24 mouse cellular contexts compared by ENCODE assay signal in genomic region chr5:137826421-137826820, GRCm38 (mm10). TPM values are rescaled to one million over a fixed set of nuclear protein-coding genes. Genes with fewer than 3 reads are reported as not detected.
"Had no signal": no experiment of that assay in that cellular context is flagged by ENCODE, and none has a peak within 500 bp of the region (broad histone marks: within the 10 kb centered on the region; RNA-seq: fewer than 3 reads in every experiment).

No protein-coding gene starts in this region.

- H3K36me3 ChIP-seq: kidney, embryonic 15.5 days; liver, embryonic 13.5 days; midbrain, embryonic 12.5 days; neural tube, embryonic 13.5 days; stomach, embryonic 15.5 days had no signal

- H3K4me3 ChIP-seq: kidney, embryonic 15.5 days; left cerebral cortex, adult 2 months; liver, embryonic 13.5 days; midbrain, embryonic 12.5 days; myocyte; neural tube, embryonic 13.5 days; stomach, embryonic 15.5 days had no signal

- H3K27me3 ChIP-seq: kidney, embryonic 15.5 days; liver, embryonic 13.5 days; midbrain, embryonic 12.5 days; neural tube, embryonic 13.5 days; stomach, embryonic 15.5 days had no signal

- H3K27ac ChIP-seq: kidney, embryonic 15.5 days; left cerebral cortex, adult 2 months; liver, embryonic 13.5 days; midbrain, embryonic 12.5 days; neural tube, embryonic 13.5 days; stomach, embryonic 15.5 days had no signal

- H3K9me3 ChIP-seq: kidney, embryonic 15.5 days; liver, embryonic 13.5 days; midbrain, embryonic 12.5 days; neural tube, embryonic 13.5 days; stomach, embryonic 15.5 days had no signal

- H3K4me2 ChIP-seq: kidney, embryonic 15.5 days; liver, embryonic 13.5 days; midbrain, embryonic 12.5 days; neural tube, embryonic 13.5 days; stomach, embryonic 15.5 days had no signal

- DNase-seq: kidney, postnatal 10 days; kidney, postnatal 36 days; layer of hippocampus, postnatal 36 days; liver, embryonic 13.5 days; lung, adult 2 months; lung, postnatal 14 days; lung, postnatal 4 days; retina, postnatal 1 day; right cerebral cortex, postnatal 25 days; spleen, adult 18-20 months; thymus, adult 2 months; thymus, postnatal 14 days had no signal

- H3K4me1 ChIP-seq: kidney, embryonic 15.5 days; liver, embryonic 13.5 days; midbrain, embryonic 12.5 days; neural tube, embryonic 13.5 days; stomach, embryonic 15.5 days had no signal

- H3K9ac ChIP-seq: kidney, embryonic 15.5 days; liver, embryonic 13.5 days; midbrain, embryonic 12.5 days; neural tube, embryonic 13.5 days; stomach, embryonic 15.5 days had no signal

- ATAC-seq: midbrain, embryonic 16.5 days had no signal

RNA-seq across cellular contexts. Expression of gene Pilra, which starts 9.7 kb away (rescaled TPM):
- total RNA-seq: megakaryocyte-erythroid progenitor cell, adult 5-6 weeks had no signal

RNA-seq across cellular contexts. Expression of gene Pilrb1, which starts 31.5 kb away (rescaled TPM):
- total RNA-seq: layer of hippocampus, postnatal 10 days; layer of hippocampus, postnatal 36 days; left cerebral cortex, adult 2 months; left cerebral cortex, postnatal 10 days; left cerebral cortex, postnatal 36 days; megakaryocyte-erythroid progenitor cell, adult 5-6 weeks had no signal
- polyA plus RNA-seq: midbrain, embryonic 12.5 days; midbrain, embryonic 16.5 days; myocyte; neural tube, embryonic 13.5 days had no signal

RNA-seq across cellular contexts. Expression of gene Pilrb2, which starts 45.2 kb away (rescaled TPM):
- total RNA-seq: layer of hippocampus, postnatal 10 days; layer of hippocampus, postnatal 36 days; left cerebral cortex, adult 2 months; left cerebral cortex, postnatal 10 days; left cerebral cortex, postnatal 36 days; megakaryocyte-erythroid progenitor cell, adult 5-6 weeks had no signal
- polyA plus RNA-seq: limb, embryonic 11.5 days; midbrain, embryonic 12.5 days; midbrain, embryonic 16.5 days; myocyte had no signal
